Mouse (Mus musculus) kidney, adult 2 months (tissue): ENCODE measurements at regions not wholly inside any gene's neighbourhood (a gene's known extent, or its start where the extent isn't known, plus 50 kb on each side); places are given as distances from the start of the nearest gene placed in this dataset.

Source experiments
- CTCF ChIP-seq: fragments of 200-500 bp; conservative IDR thresholded peaks from 2 replicates; pipeline ENCODE4 v1.5.1; 2011; ENCODE audit warnings: low read depth, mild to moderate bottlenecking, control low read depth, low read length, moderate library complexity, mixed read lengths; ENCODE audit not compliant: insufficient read depth, insufficient read length
- POLR2A ChIP-seq: fragments of 200-500 bp; IDR thresholded peaks from one replicate; pipeline ENCODE4 v1.6.1; 2011; ENCODE audit warnings: low read depth, low read length, control low read depth

GRCm38 (mm10) chr7:60438781-60439180 lies 298.8 kb upstream of the Snrpn start:
- TF ChIP-seq CTCF (no peak), POLR2A (no peak)
